Mouse (Mus musculus): ENCODE measurements at regions not wholly inside any gene's neighbourhood (a gene's known extent, or its start where the extent isn't known, plus 50 kb on each side); places are given as distances from the start of the nearest gene placed in this dataset.

DNA sequence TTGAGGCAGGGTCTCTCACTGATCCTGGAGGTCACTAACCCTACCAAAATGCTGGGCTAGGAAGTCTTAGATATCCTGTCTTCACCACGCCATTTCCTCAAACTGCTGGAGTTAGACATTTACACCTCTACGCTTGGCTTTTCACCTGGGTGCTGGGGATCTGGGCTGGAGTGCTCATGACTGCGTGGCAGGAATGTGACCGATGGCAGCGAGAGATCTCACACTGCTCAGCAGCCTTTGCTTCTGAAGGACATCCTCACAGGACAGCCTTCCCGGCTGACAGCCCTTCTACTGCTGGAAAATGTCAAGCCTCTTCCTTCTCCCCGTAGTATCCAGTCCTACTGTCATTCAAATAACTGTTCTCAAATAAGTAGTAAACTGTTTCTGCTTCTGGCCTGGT, 114.8 kb upstream of the Sdk1 start:
- TF ChIP-seq CTCF (IDR thresholded peaks at IDR 0.05; ENCODE audit: low read depth) (no peak), EP300 (IDR thresholded peaks at IDR 0.05; ENCODE audit: low read depth) (no peak)
